Mouse (Mus musculus): Measurements from ENCODE around the gene Baz1b. TPM values are rescaled to one million over a fixed set of nuclear protein-coding genes. Genes with fewer than 3 reads are reported as not detected.

The Baz1b gene
- polyA plus RNA-seq (2016; fragmentation: Nextera tagmentation; extraction: Ambion mirVana): 35.2 and 37.6 TPM in 2 replicates

DNA sequence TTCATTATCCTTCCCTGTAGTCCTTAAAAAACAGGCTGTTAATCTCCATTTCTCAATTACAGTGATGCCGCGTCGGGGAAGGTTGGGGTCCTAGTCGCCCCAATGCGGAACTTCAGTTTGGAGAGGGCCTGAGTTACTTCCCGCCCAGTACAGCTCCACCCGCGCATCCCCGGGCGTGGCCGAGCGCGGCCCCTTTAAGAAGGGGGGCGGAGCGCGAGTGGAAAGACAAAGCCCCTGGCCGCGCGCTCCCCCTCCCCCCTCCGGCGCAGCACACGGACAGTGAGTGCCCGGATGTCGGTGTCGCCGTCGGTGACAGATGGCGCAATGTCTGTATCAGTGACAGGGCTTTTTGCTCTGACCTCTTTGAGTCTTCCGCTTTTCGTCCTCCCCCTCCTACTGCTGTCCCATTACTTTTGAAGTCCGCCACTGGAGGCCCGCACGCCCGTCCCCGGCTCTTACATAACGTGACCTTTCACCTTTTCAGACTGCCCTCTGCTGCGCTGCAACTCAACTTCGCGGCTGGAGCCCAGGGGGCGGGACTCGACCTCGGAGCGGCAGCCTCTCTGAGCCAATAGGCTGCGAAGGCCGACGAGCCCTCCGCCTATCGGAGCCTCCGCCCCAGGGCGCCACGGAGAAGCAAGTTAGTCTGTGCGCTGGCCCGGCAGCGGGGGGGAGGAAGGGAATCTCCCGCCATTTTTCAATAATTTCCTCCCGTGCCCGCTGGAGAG is at the start of gene Baz1b:
Gene Baz1b (plus strand): TSS at position 644 of the 728 bp plus-strand sequence.
- H3K36me3 ChIP-seq: peaks cover 44% of the 10 kb centered on the region
- no peaks in the 10 kb centered on the region for H3K27me3 ChIP-seq (replicated peaks)
- peaks cover 49% of the 10 kb centered on the region for H3K4me1 ChIP-seq
- peak; percentile 95 for ATAC-seq
- H3K4me3 ChIP-seq: peak within 1 kb of the TSS; percentile 86
- H3K27ac ChIP-seq: peak within 1 kb of the TSS; percentile 91
- peak within 1 kb of the TSS; percentile 86 for H3K4me2 ChIP-seq
- H3K9ac ChIP-seq: peak within 1 kb of the TSS; percentile 92
- H3K9me3 ChIP-seq (replicated peaks): no peaks in the 10 kb centered on the region
- WGBS (ENCODE audit: insufficient replicate concordance): under 1% methylated on average over 56 of the region's 57 CpGs

DNA sequence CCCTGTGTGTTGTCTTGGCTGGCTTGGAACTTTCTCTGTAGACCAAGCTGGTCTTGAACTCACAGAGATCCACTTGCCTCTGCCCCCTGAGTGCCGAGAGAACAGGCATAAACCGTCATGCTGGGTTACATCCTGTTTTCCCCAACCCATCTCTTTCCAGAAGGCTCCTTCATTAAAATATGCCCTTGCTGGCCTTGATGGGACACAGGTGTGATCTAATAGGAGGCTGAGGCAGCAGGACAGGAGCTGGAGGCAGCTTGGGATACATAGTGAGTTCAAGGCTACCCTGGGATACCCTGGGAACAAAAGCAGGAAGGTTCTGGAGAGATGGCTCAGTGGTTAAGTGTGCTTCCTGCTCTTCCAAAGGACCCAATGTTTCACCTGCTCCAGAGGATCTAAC is 47.2 kb upstream of the Baz1b start:
- Histone ChIP-seq H3K4me1 (peaks cover 8% of the 10 kb centered on the region), H3K4me3 (no peak overlapping the region), H3K9ac (no peak overlapping the region), H3K27me3 (replicated peaks) (peaks cover 16% of the 10 kb centered on the region; the same call in 1 of the 2 replicates), H3K9me3 (replicated peaks) (0 out of 2 replicates have a peak, but pooled peaks cover 3% of the 10 kb centered on the region), H3K36me3 (no peaks in the 10 kb centered on the region), H3K27ac (no peak overlapping the region), H3K4me2 (no peak overlapping the region)
- 57% methylated on average over 2 of the region's 2 CpGs for WGBS (ENCODE audit: insufficient replicate concordance)
- ATAC-seq: no peak

DNA sequence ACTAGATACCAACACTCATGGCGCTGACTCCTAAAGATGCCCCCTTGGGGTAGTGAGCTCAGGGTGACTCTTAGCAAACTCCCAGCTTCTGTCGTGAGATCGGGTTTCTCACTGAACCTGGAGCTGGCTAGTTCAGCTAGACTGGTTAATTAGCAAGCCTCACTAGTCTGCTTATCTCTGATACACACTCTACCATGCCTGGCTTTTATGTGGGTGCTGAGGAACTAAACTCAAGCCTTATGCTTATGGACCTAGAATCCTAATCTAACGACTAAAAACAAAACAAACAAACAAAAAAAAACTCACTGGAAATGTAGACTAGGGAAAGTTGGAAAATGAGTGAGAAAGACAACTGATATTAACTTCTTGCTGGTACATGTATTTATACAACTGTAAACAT is 42.6 kb upstream of the Baz1b start:
- Histone ChIP-seq H3K27me3 (replicated peaks) (peaks cover 7% of the 10 kb centered on the region; the same call in 1 of the 2 replicates), H3K27ac (no peak overlapping the region), H3K36me3 (no peaks in the 10 kb centered on the region), H3K9ac (no peak overlapping the region), H3K4me3 (no peak overlapping the region), H3K9me3 (replicated peaks) (0 out of 2 replicates have a peak, but pooled peaks cover 3% of the 10 kb centered on the region), H3K4me2 (no peak overlapping the region), H3K4me1 (peaks cover 29% of the 10 kb centered on the region)
- WGBS (ENCODE audit: insufficient replicate concordance): 27% methylated on average over 4 of the region's 4 CpGs
- no peak for ATAC-seq

DNA sequence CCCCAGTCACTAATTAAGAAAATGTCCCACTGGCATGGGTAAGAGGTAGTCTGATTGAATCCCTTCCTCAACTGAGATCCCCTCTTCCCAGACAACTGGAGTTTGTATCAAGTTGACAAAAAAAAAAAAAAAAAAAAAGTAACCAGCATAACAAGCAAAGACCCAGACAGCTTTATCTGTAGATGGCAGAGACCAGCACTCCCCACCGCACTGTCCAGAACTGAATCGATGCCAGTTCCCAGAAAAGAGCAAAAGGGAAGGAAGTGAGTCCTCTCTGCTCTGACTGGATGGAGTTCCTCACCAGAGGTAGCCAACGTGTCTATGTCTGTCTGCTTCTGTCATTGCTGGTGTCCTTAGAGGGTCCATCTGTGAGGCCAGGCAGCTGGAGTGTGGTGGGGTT is 41.5 kb upstream of the Baz1b start:
- peaks cover 34% of the 10 kb centered on the region for H3K4me1 ChIP-seq
- WGBS (ENCODE audit: insufficient replicate concordance): 15% methylated on average over 3 of the region's 3 CpGs
- no peak overlapping the region for H3K4me2 ChIP-seq
- H3K4me3 ChIP-seq: no peak overlapping the region
- H3K9ac ChIP-seq: no peak overlapping the region
- no peak for ATAC-seq
- H3K27ac ChIP-seq: no peak overlapping the region
- H3K27me3 ChIP-seq (replicated peaks): peaks cover 7% of the 10 kb centered on the region; the same call in 1 of the 2 replicates
- 0 out of 2 replicates have a peak, but pooled peaks cover 3% of the 10 kb centered on the region for H3K9me3 ChIP-seq (replicated peaks)
- no peaks in the 10 kb centered on the region for H3K36me3 ChIP-seq

DNA sequence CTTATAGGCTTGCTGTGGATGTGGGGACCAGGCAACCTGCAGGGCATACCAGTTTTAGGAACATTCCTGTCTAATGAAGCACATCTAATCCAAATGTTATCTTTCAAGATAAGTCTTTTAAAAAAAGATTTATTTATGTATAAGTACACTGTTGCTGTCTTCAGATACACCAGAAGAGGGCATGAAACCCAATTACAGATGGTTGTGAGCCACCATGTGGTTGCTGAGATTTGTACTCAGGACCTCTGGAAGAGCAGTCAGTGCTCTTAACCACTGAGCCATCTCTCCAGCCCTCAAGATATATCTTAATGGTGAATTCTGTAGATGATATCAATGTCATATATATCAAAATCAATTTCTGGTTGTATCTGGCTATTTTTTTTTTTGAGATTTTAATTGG is 41.1 kb upstream of the Baz1b start:
- peaks cover 7% of the 10 kb centered on the region; the same call in 1 of the 2 replicates for H3K27me3 ChIP-seq (replicated peaks)
- peaks cover 38% of the 10 kb centered on the region for H3K4me1 ChIP-seq
- no peak for ATAC-seq
- H3K4me2 ChIP-seq: no peak overlapping the region
- no peak overlapping the region for H3K9ac ChIP-seq
- no peak overlapping the region for H3K4me3 ChIP-seq
- H3K27ac ChIP-seq: no peak overlapping the region
- 0 out of 2 replicates have a peak, but pooled peaks cover 3% of the 10 kb centered on the region for H3K9me3 ChIP-seq (replicated peaks)
- no peaks in the 10 kb centered on the region for H3K36me3 ChIP-seq

DNA sequence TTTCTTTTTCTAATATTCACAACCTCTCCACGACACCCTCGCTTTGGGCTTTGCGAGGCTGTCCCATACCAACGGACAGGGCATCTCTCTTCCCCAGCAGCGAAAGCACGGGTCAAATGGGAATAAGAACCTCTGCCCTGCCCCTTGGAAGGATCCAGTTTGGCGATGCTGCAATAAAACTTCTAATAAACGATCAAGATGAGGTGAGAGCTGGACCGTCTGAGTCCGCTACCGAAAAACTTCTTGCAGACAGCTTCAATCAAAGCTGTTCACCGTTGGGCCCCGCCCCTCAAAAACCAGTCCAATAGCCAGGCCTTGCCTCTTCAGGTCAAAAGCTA is 38.4 kb upstream of the Baz1b start:
- Histone ChIP-seq H3K36me3 (peaks cover 19% of the 10 kb centered on the region), H3K4me2 (peak overlapping the region; percentile 77), H3K9me3 (replicated peaks) (no peaks in the 10 kb centered on the region), H3K27ac (peak overlapping the region; percentile 95; the same call in 1 of the 2 replicates), H3K27me3 (replicated peaks) (no peaks in the 10 kb centered on the region), H3K9ac (peak overlapping the region; percentile 44), H3K4me1 (peaks cover 51% of the 10 kb centered on the region), H3K4me3 (peak overlapping the region; percentile 90)
- 2% methylated on average over 13 of the region's 13 CpGs for WGBS (ENCODE audit: insufficient replicate concordance)
- ATAC-seq: no peak

DNA sequence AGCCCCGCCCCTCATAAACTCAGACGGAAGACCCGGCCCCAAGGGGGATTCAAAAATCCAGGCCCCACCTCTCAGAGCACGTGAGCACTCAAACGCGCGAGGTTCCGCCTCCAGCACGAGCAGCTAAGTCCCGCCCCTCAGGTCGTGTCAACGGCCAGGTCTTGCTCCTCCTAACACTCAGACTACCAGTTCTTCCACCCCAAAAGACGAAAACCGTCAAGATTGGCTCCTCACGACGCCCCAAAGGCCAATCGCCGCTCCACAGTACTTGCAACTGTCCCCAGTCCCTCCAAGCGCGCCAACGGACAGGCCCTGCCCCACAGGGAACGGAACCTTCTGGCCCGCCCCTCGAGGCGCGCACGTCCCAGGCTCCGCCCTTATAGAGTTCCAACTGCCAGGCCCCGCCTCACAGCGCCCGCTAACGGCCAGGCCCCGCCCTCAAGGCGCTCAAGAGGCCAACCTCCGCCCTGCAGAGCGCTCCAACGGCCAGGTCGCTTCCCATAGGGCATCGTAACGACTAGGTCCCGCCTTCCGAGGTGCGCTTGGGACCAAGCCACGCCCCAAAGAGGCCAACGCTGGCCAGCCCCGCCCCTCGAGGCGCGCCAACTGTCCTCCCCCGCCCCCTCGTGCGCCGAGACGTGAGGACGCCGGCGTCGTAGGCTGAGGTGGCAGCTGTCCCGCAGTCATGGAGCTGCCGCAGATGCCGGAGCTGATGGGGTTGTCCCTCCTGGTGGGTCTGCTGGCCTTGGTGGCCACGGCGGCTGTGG is 37.8 kb upstream of the Baz1b start, which contains the start of gene Tbl2:
Gene Tbl2 (plus strand): TSS at position 605 of the 767 bp plus-strand sequence.
- H3K4me1 ChIP-seq: peaks cover 49% of the 10 kb centered on the region
- 2% methylated on average over 62 of the region's 63 CpGs for WGBS (ENCODE audit: insufficient replicate concordance)
- peak within 1 kb of the TSS; percentile 95 for H3K27ac ChIP-seq
- peak within 1 kb of the TSS; percentile 90 for H3K4me3 ChIP-seq
- no peaks in the 10 kb centered on the region for H3K27me3 ChIP-seq (replicated peaks)
- peaks cover 24% of the 10 kb centered on the region for H3K36me3 ChIP-seq
- H3K4me2 ChIP-seq: peak within 1 kb of the TSS; percentile 77
- H3K9ac ChIP-seq: peak within 1 kb of the TSS; percentile 91
- no peaks in the 10 kb centered on the region for H3K9me3 ChIP-seq (replicated peaks)
- peak; percentile 97 for ATAC-seq

DNA sequence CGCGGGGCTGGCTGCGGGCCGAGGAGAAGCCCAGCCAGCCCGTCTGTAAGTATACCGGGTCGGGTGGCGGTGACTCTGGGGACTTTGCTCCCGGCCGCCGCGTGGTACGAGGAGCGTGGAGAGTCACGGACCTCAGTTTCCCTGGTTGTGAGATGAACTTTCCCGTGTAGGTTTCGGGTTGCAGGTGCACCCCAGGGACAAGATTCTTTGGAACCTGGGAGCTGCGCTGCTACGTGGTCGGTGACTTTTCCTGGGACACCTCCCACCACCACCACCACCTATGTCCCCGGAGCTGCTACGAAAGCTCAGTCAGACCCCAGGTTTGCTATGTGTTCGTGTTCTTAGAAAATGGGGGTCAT is 37.3 kb upstream of the Baz1b start:
- WGBS (ENCODE audit: insufficient replicate concordance): 1% methylated on average over 23 of the region's 23 CpGs
- Histone ChIP-seq H3K4me1 (peaks cover 43% of the 10 kb centered on the region), H3K9ac (peak overlapping the region; percentile 91), H3K27me3 (replicated peaks) (no peaks in the 10 kb centered on the region), H3K9me3 (replicated peaks) (no peaks in the 10 kb centered on the region), H3K4me3 (peak overlapping the region; percentile 90), H3K36me3 (peaks cover 30% of the 10 kb centered on the region), H3K27ac (peak overlapping the region; percentile 80), H3K4me2 (peak overlapping the region; percentile 77)
- no peak for ATAC-seq

GRCm38 (mm10) chr5:135156496-135156895 is 30.6 kb upstream of the Baz1b start:
- H3K9me3 ChIP-seq (replicated peaks): no peaks in the 10 kb centered on the region
- H3K9ac ChIP-seq: no peak overlapping the region
- H3K4me2 ChIP-seq: no peak overlapping the region
- no peak overlapping the region for H3K27ac ChIP-seq
- peaks cover 16% of the 10 kb centered on the region for H3K4me1 ChIP-seq
- peaks cover 95% of the 10 kb centered on the region for H3K36me3 ChIP-seq
- no peak for ATAC-seq
- H3K27me3 ChIP-seq (replicated peaks): no peaks in the 10 kb centered on the region
- H3K4me3 ChIP-seq: no peak overlapping the region
- 86% methylated on average over 4 of the region's 4 CpGs for WGBS (ENCODE audit: insufficient replicate concordance)

GRCm38 (mm10) chr5:135161221-135161620 is 25.8 kb upstream of the Baz1b start:
- Histone ChIP-seq H3K27me3 (replicated peaks) (no peaks in the 10 kb centered on the region), H3K9ac (no peak overlapping the region), H3K9me3 (replicated peaks) (no peaks in the 10 kb centered on the region), H3K27ac (no peak overlapping the region), H3K36me3 (peaks cover 73% of the 10 kb centered on the region), H3K4me1 (peaks cover 15% of the 10 kb centered on the region), H3K4me3 (no peak overlapping the region), H3K4me2 (no peak overlapping the region)
- ATAC-seq: no peak
- WGBS (ENCODE audit: insufficient replicate concordance): 87% methylated on average over 4 of the region's 4 CpGs

- no peak overlapping the region for H3K4me2 ChIP-seq
- peaks cover 69% of the 10 kb centered on the region for H3K36me3 ChIP-seq
- ATAC-seq: no peak
- no peaks in the 10 kb centered on the region for H3K27me3 ChIP-seq (replicated peaks)
- H3K4me1 ChIP-seq: peaks cover 15% of the 10 kb centered on the region
- no peaks in the 10 kb centered on the region for H3K9me3 ChIP-seq (replicated peaks)
- 72% methylated on average over 7 of the region's 7 CpGs for WGBS (ENCODE audit: insufficient replicate concordance)
- no peak overlapping the region for H3K27ac ChIP-seq
- no peak overlapping the region for H3K9ac ChIP-seq
- H3K4me3 ChIP-seq: no peak overlapping the region
Observed at GRCm38 (mm10) chr5:135161650-135162049, 25.4 kb upstream of the Baz1b start.

DNA sequence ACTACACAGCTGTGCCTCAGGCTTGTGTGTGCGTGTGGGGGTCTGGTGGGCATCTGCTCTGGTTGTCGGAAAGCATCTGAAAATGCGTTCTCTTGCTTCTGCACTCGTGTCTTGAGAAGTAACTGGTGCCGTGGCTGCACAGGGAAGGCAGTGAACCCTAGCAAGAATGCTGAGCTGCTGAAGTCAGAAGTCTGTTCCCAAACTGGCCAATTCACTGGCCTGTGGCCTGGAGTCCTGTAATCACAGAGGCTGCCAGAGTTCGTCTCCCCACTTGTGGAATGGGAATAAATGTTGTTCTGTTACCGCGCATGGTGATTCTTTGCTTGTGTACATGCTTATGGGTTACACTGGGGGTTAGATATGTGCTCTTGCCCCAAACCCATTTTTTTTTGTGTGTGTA is 24.7 kb upstream of the Baz1b start:
- H3K27me3 ChIP-seq (replicated peaks): no peaks in the 10 kb centered on the region
- ATAC-seq: no peak
- no peak overlapping the region for H3K27ac ChIP-seq
- peaks cover 15% of the 10 kb centered on the region for H3K4me1 ChIP-seq
- WGBS (ENCODE audit: insufficient replicate concordance): 91% methylated on average over 8 of the region's 8 CpGs
- H3K36me3 ChIP-seq: peaks cover 61% of the 10 kb centered on the region
- no peak overlapping the region for H3K9ac ChIP-seq
- H3K9me3 ChIP-seq (replicated peaks): no peaks in the 10 kb centered on the region
- no peak overlapping the region for H3K4me3 ChIP-seq
- no peak overlapping the region for H3K4me2 ChIP-seq
